Mouse (Mus musculus): ENCODE data around the gene Olfr1323. TPM values are rescaled to one million over a fixed set of nuclear protein-coding genes. Genes with fewer than 3 reads are reported as not detected.

Gene Olfr1323
- total RNA-seq (2021) = not detected

DNA sequence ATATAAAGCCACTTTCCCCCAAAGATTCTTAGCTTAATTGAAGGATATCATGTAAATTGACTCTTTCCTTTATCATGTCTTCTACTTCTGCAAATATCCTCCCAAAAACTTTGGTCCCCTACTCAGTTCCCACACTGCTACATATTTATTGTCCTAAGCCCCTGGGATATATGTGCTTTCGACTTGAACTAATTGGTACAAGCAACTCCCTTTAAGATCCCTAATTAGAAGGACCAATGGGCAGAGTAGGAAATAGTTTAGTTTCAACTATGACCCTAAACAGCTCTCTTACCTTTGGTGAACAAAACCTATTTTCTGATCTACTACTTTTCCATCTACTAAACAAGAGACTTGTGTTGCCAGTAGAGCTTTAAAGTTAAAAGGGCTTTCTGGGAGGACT lies at the start of gene Olfr1323:
Olfr1323 (minus strand) TSS at position 101 of the 400 bp plus-strand sequence.
- DNase-seq (ENCODE audit: low spot score) = no peak

DNA sequence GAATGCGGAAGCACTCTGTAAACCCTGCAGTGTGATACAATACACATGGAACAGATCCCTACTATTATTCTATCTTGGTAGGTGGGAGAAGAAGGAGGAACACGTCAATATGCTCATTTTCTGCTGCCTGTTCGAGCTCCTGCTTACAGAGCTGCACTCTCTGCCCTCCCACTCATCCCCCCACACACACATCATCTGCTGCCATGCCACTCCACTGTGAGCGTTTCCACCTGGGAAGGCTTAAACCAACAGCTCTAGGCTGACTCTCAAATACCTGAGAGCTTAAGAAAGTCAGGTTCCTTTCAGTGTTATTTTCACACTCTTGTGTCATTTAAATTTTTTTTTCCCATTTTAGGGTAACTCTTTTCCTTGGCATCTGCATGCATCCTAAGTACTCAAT lies 6.9 kb downstream of the Olfr1323 start:
- intact Hi-C loops (cut with DNase I) = no loop called here

More for the DNA sequence above, at the start of gene Olfr1323:
- intact Hi-C loops (cut with DNase I) = no loop called here

More for the DNA sequence above, 6.9 kb downstream of the Olfr1323 start:
- DNase-seq (ENCODE audit: low spot score) = no peak

Other genes with a start within 250 kb of the Olfr1323 start
- 10 to 100 TPM; 18.3 to 34.6 TPM for gene Igsf1, start 221.6 kb downstream of the Olfr1323 start, total RNA-seq (2021)
- gene Olfr1322, start 127.9 kb downstream of the Olfr1323 start, total RNA-seq (2021) = not detected

Measured in heart, postnatal 25 days (tissue).